Comparison of ENCODE assay signal across 23 mouse cellular contexts in genomic region chr4:45853496-45854246, GRCm38 (mm10). TPM values are rescaled to one million over a fixed set of nuclear protein-coding genes. Genes with fewer than 3 reads are reported as not detected.
DNase-seq lines count a peak whose midpoint lies in the region; ATAC-seq and TF ChIP-seq lines count a peak whose summit lies in the region.
"Had no signal": no experiment of that assay in that cellular context is flagged by ENCODE, and none has a peak within 500 bp of the region (broad histone marks: within the 10 kb centered on the region; RNA-seq: fewer than 3 reads in every experiment).

No protein-coding gene starts in this region.

- DNase-seq in gastrocnemius, postnatal 25 days: peak; percentile 18
- no peak for DNase-seq in gastrocnemius, postnatal 10 days
- DNase-seq in MN1 (ENCODE audit: low spot score): peak; percentile 43
- peak; percentile 26 for DNase-seq in lung, postnatal 10 days
- no peak for DNase-seq in adrenal gland, adult 8-10 months
- DNase-seq: B cell, adult 2 months; cerebellum, adult 9-10 months; gastrocnemius, postnatal 36 days; kidney, postnatal 4 days; layer of hippocampus, adult 9-11 months; left cerebral cortex, postnatal 4 days; liver; right cerebral cortex, postnatal 25 days had no signal

- no peak for ATAC-seq in intestine, postnatal 0 days
- ATAC-seq in intestine, embryonic 15.5 days: no peak
- ATAC-seq: forebrain, embryonic 16.5 days; inflammation-experienced regulatory T-cells, adult 6 months had no signal

- H3K4me1 ChIP-seq in intestine, postnatal 0 days (replicated peaks; ENCODE audit: control insufficient read depth, insufficient read depth, low read length): 0 out of 2 replicates have a peak, but pooled peaks cover 6% of the 10 kb centered on the region
- peaks cover 16% of the 10 kb centered on the region for H3K4me1 ChIP-seq in intestine, embryonic 15.5 days (replicated peaks)
- H3K4me1 ChIP-seq: embryonic facial prominence, embryonic 12.5 days had no signal

- TF ChIP-seq CTCF in intestine, postnatal 0 days (IDR thresholded peaks at IDR 0.05; ENCODE audit: low read depth): no peak

- no peak overlapping the region for H3K4me2 ChIP-seq in intestine, postnatal 0 days (replicated peaks; ENCODE audit: low read depth)
- H3K4me2 ChIP-seq in intestine, embryonic 15.5 days (replicated peaks): no peak overlapping the region
- H3K4me2 ChIP-seq: embryonic facial prominence, embryonic 12.5 days; hindbrain, embryonic 12.5 days; stomach, embryonic 15.5 days had no signal

- H3K4me3 ChIP-seq in intestine, postnatal 0 days (ENCODE audit: low read depth, low read length): no peak overlapping the region
- no peak overlapping the region for H3K4me3 ChIP-seq in intestine, embryonic 15.5 days (replicated peaks)
- H3K4me3 ChIP-seq: embryonic facial prominence, embryonic 12.5 days; hindbrain, embryonic 12.5 days; left cerebral cortex, adult 2 months; midbrain, embryonic 10.5 days; stomach, embryonic 15.5 days had no signal

- no peaks in the 10 kb centered on the region for H3K9me3 ChIP-seq in intestine, postnatal 0 days (ENCODE audit: control insufficient read depth)
- no peaks in the 10 kb centered on the region for H3K9me3 ChIP-seq in intestine, embryonic 15.5 days
- H3K9me3 ChIP-seq: embryonic facial prominence, embryonic 12.5 days; hindbrain, embryonic 12.5 days; midbrain, embryonic 10.5 days; stomach, embryonic 15.5 days had no signal

- H3K27me3 ChIP-seq in intestine, postnatal 0 days (replicated peaks; ENCODE audit: control insufficient read depth, insufficient read depth, low read length): no peaks in the 10 kb centered on the region
- no peaks in the 10 kb centered on the region for H3K27me3 ChIP-seq in intestine, embryonic 15.5 days (replicated peaks)
- H3K27me3 ChIP-seq: stomach, embryonic 15.5 days had no signal

- peak overlapping the region; percentile 28; the same call in 1 of the 2 replicates for H3K27ac ChIP-seq in intestine, postnatal 0 days (ENCODE audit: low read depth, low read length)
- no peak overlapping the region for H3K27ac ChIP-seq in intestine, embryonic 15.5 days
- H3K27ac ChIP-seq: embryonic facial prominence, embryonic 12.5 days; hindbrain, embryonic 12.5 days; left cerebral cortex, adult 2 months; macrophage; midbrain, embryonic 10.5 days; stomach, embryonic 15.5 days had no signal

- H3K9ac ChIP-seq in intestine, postnatal 0 days (ENCODE audit: low read depth, low read length): no peak overlapping the region
- no peak overlapping the region for H3K9ac ChIP-seq in intestine, embryonic 15.5 days
- H3K9ac ChIP-seq: embryonic facial prominence, embryonic 12.5 days; hindbrain, embryonic 12.5 days; stomach, embryonic 15.5 days had no signal

- H3K36me3 ChIP-seq in intestine, postnatal 0 days (ENCODE audit: control insufficient read depth, insufficient read depth): 0 out of 2 replicates have a peak, but pooled peaks cover 7% of the 10 kb centered on the region
- H3K36me3 ChIP-seq in intestine, embryonic 15.5 days: no peaks in the 10 kb centered on the region
- H3K36me3 ChIP-seq: embryonic facial prominence, embryonic 12.5 days; hindbrain, embryonic 12.5 days; midbrain, embryonic 10.5 days; stomach, embryonic 15.5 days had no signal

- 49% methylated on average over 15 of the region's 15 CpGs for WGBS in intestine, postnatal 0 days
- WGBS in intestine, embryonic 15.5 days: 67% methylated on average over 15 of the region's 15 CpGs

RNA-seq across cellular contexts. Expression of gene Stra6l, which starts 5.2 kb away (rescaled TPM):
- not detected for total RNA-seq in gastrocnemius, postnatal 25 days (2021)
- under 1 TPM in 1 of 2 experiments, not detected in 1; 0.14 TPM for total RNA-seq in gastrocnemius, postnatal 10 days (2021)
- polyA plus RNA-seq in intestine, postnatal 0 days (2015; fragmentation: Nextera tagmentation; extraction: Ambion mirVana): 47.9 and 59.0 TPM in 2 replicates
- 6.6 and 7.1 TPM in 2 replicates for polyA plus RNA-seq in intestine, embryonic 15.5 days (2015; fragmentation: Nextera tagmentation; extraction: Ambion mirVana)
- total RNA-seq in adrenal gland, adult 8-10 months (2022): under 1 TPM; 0.31 to 0.58 (median 0.49) TPM
- total RNA-seq: gastrocnemius, postnatal 36 days; left cerebral cortex, adult 2 months had no signal

RNA-seq across cellular contexts. Expression of gene Igfbpl1, which starts 26.9 kb away (rescaled TPM):
- not detected for total RNA-seq in gastrocnemius, postnatal 25 days (2021)
- under 1 TPM in 1 of 2 experiments, not detected in 1; 0.11 TPM for total RNA-seq in gastrocnemius, postnatal 10 days (2021)
- polyA plus RNA-seq in intestine, postnatal 0 days (2015; fragmentation: Nextera tagmentation; extraction: Ambion mirVana): 0.16 and 0.18 TPM in 2 replicates
- polyA plus RNA-seq in intestine, embryonic 15.5 days (2015; fragmentation: Nextera tagmentation; extraction: Ambion mirVana): 0.42 and 0.53 TPM in 2 replicates
- total RNA-seq in adrenal gland, adult 8-10 months (2022): under 1 TPM; 0.20 to 0.67 (median 0.26) TPM
- total RNA-seq: gastrocnemius, postnatal 36 days had no signal
- polyA plus RNA-seq: inflammation-experienced regulatory T-cells, adult 6 months; macrophage had no signal

RNA-seq across cellular contexts. Expression of gene Ccdc180, which starts 36.4 kb away (rescaled TPM):
- not detected for total RNA-seq in gastrocnemius, postnatal 25 days (2021)
- total RNA-seq in gastrocnemius, postnatal 10 days (2021): not detected
- polyA plus RNA-seq in intestine, postnatal 0 days (2015; fragmentation: Nextera tagmentation; extraction: Ambion mirVana): 0.14 TPM in 2 replicates
- polyA plus RNA-seq in intestine, embryonic 15.5 days (2015; fragmentation: Nextera tagmentation; extraction: Ambion mirVana): 0.06 and 0.14 TPM in 2 replicates
- total RNA-seq in adrenal gland, adult 8-10 months (2022): under 1 TPM in 3 of 4 experiments, not detected in 1; 0.08 to 0.59 (median 0.56) TPM
- total RNA-seq: gastrocnemius, postnatal 36 days had no signal
- polyA plus RNA-seq: embryonic facial prominence, embryonic 12.5 days had no signal

RNA-seq across cellular contexts. Expression of gene Aldh1b1, which starts 54.8 kb away (rescaled TPM):
- under 1 TPM; 0.51 to 0.77 TPM for total RNA-seq in gastrocnemius, postnatal 25 days (2021)
- 1 to 10 TPM; 1.8 to 2.5 TPM for total RNA-seq in gastrocnemius, postnatal 10 days (2021)
- polyA plus RNA-seq in intestine, postnatal 0 days (2015; fragmentation: Nextera tagmentation; extraction: Ambion mirVana): 350 and 391 TPM in 2 replicates
- polyA plus RNA-seq in intestine, embryonic 15.5 days (2015; fragmentation: Nextera tagmentation; extraction: Ambion mirVana): 428 and 484 TPM in 2 replicates
- total RNA-seq in adrenal gland, adult 8-10 months (2022): 10 to 100 TPM; 39.2 to 46.2 (median 41.9) TPM

Comparison
In these comparisons a context has a peak if more than half of its experiments do, and no peak if none do; other contexts are left out.
1. DNase-seq: peak in gastrocnemius, postnatal 25 days (single experiment), MN1 (single experiment) and lung, postnatal 10 days (single experiment); none in gastrocnemius, postnatal 10 days (single experiment) and adrenal gland, adult 8-10 months (single experiment).